Mouse (Mus musculus): ENCODE data around the gene Klhl42. TPM values are rescaled to one million over a fixed set of nuclear protein-coding genes. Genes with fewer than 3 reads are reported as not detected.

The Klhl42 gene
- polyA plus RNA-seq, 2 experiments = 1.9 to 2.0 TPM

- H3K4me2 ChIP-seq (ENCODE audit: low read depth) = no peak overlapping the region
- 30% methylated on average over 5 of the region's 5 CpGs for WGBS (ENCODE audit: insufficient replicate concordance)
- no peak overlapping the region for H3K27ac ChIP-seq
- no peak for TF ChIP-seq EP300 (IDR thresholded peaks at IDR 0.05; ENCODE audit: low read depth)
- TF ChIP-seq CTCF (IDR thresholded peaks at IDR 0.05; ENCODE audit: low read depth) = no peak
- H3K36me3 ChIP-seq (replicated peaks; ENCODE audit: control insufficient read depth, insufficient read depth, low read depth) = no peaks in the 10 kb centered on the region
- no peak overlapping the region for H3K4me3 ChIP-seq (ENCODE audit: insufficient read depth in 1 of 2, low read depth in 2 of 2, low read length in 2 of 2)
- no peak overlapping the region for H3K9ac ChIP-seq (replicated peaks)
- H3K9me3 ChIP-seq (ENCODE audit: control insufficient read depth, low read length) = no peaks in the 10 kb centered on the region
- ATAC-seq (ENCODE audit: insufficient read depth) = no peak
- DNase-seq (ENCODE audit: low read depth in 3 of 3, low spot score in 3 of 3) = no peak
- H3K27me3 ChIP-seq (ENCODE audit: control insufficient read depth, insufficient read depth, low read length) = no peaks in the 10 kb centered on the region
- no peaks in the 10 kb centered on the region for H3K4me1 ChIP-seq (replicated peaks; ENCODE audit: control insufficient read depth in 2 of 2, insufficient read depth in 2 of 2, low read length in 1 of 2)
Measured at GRCm38 (mm10) chr6:147161818-147162584, 70.8 kb downstream of the Klhl42 start.

Other genes with a start within 250 kb of the Klhl42 start
- not detected in 2 replicates for gene Smco2, start 241.3 kb upstream of the Klhl42 start, polyA plus RNA-seq (2012; rRNA removed)
- not detected in 2 replicates for gene Smco2, start 241.3 kb upstream of the Klhl42 start, polyA plus RNA-seq (2014; fragmentation: Nextera tagmentation; extraction: Ambion mirVana)
- 3.9 and 5.2 TPM in 2 replicates for gene Ppfibp1, start 202.9 kb upstream of the Klhl42 start, polyA plus RNA-seq (2012; rRNA removed)
- gene Ppfibp1, start 202.9 kb upstream of the Klhl42 start, polyA plus RNA-seq (2014; fragmentation: Nextera tagmentation; extraction: Ambion mirVana) = 7.8 and 9.1 TPM in 2 replicates
- gene 1700034J05Rik, start 137.0 kb upstream of the Klhl42 start, polyA plus RNA-seq (2012; rRNA removed) = not detected in 2 replicates
- gene 1700034J05Rik, start 137.0 kb upstream of the Klhl42 start, polyA plus RNA-seq (2014; fragmentation: Nextera tagmentation; extraction: Ambion mirVana) = not detected in 2 replicates
- gene Rep15, start 58.8 kb upstream of the Klhl42 start, polyA plus RNA-seq (2012; rRNA removed) = 0.04 and 0.11 TPM in 2 replicates
- gene Rep15, start 58.8 kb upstream of the Klhl42 start, polyA plus RNA-seq (2014; fragmentation: Nextera tagmentation; extraction: Ambion mirVana) = 0.15 and 0.32 TPM in 2 replicates
- 3.9 and 20.1 TPM in 2 replicates for gene Mrps35, start 48.6 kb upstream of the Klhl42 start, polyA plus RNA-seq (2012; rRNA removed)
- 60.9 and 61.4 TPM in 2 replicates for gene Mrps35, start 48.6 kb upstream of the Klhl42 start, polyA plus RNA-seq (2014; fragmentation: Nextera tagmentation; extraction: Ambion mirVana)
- gene Mansc4, start 4.3 kb upstream of the Klhl42 start, polyA plus RNA-seq (2012; rRNA removed) = not detected in 2 replicates
- gene Mansc4, start 4.3 kb upstream of the Klhl42 start, polyA plus RNA-seq (2014; fragmentation: Nextera tagmentation; extraction: Ambion mirVana) = not detected in 2 replicates
- not detected in 2 replicates for gene Pthlh, start 172.8 kb downstream of the Klhl42 start, polyA plus RNA-seq (2012; rRNA removed)
- gene Pthlh, start 172.8 kb downstream of the Klhl42 start, polyA plus RNA-seq (2014; fragmentation: Nextera tagmentation; extraction: Ambion mirVana) = not detected in 2 replicates